ENCODE assay signal across 14 mouse cellular contexts in the genomic region with DNA sequence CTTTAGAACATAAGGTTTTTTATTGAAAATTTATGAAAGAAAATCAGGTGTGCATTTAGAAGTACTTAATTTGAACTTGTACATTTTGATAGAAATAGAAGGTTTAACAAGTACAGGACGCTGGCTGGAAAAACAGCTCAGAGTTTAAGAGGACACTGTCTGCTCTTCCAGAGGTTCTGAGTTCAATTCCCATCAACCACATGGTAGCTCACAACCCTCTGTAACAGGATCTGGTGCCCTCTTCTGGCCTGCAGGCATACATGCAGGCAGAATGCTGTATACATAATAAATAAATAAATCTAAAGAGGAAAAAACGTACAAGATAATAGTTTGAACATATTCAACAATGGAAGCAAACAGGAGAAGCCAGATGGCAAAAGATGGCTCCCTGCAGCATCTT.
DNase-seq lines count a peak whose midpoint lies in the region; ATAC-seq and TF ChIP-seq lines count a peak whose summit lies in the region.
"Had no signal": no experiment of that assay in that cellular context is flagged by ENCODE, and none has a peak within 500 bp of the region (broad histone marks: within the 10 kb centered on the region; RNA-seq: fewer than 3 reads in every experiment).

No protein-coding gene starts in this region.

- DNase-seq in lung, postnatal 0 days (ENCODE audit: low spot score): no peak
- DNase-seq in lung, postnatal 14 days: no peak
- DNase-seq in R1 (ENCODE audit: low read depth, low spot score): peak; percentile 11
- DNase-seq in thymus, postnatal 25 days: peak; percentile 32
- DNase-seq in ovary, postnatal 10 days (ENCODE audit: low spot score): no peak
- DNase-seq: cerebellum, adult 2 months; heart, postnatal 14 days; kidney, postnatal 25 days; layer of hippocampus, postnatal 36 days had no signal

- no peak overlapping the region for H3K4me2 ChIP-seq in intestine, postnatal 0 days (replicated peaks; ENCODE audit: low read depth)
- no peak overlapping the region for H3K4me2 ChIP-seq in intestine, embryonic 16.5 days (ENCODE audit: low read depth, low read length)
- H3K4me2 ChIP-seq in lung, postnatal 0 days (replicated peaks; ENCODE audit: low read depth, low read length): no peak overlapping the region
- no peak overlapping the region for H3K4me2 ChIP-seq in forebrain, embryonic 15.5 days (replicated peaks)

- H3K9me3 ChIP-seq in intestine, postnatal 0 days (ENCODE audit: control insufficient read depth): no peaks in the 10 kb centered on the region
- H3K9me3 ChIP-seq in intestine, embryonic 16.5 days (ENCODE audit: control insufficient read depth, low read length): no peaks in the 10 kb centered on the region
- H3K9me3 ChIP-seq in lung, postnatal 0 days (ENCODE audit: low read length): no peaks in the 10 kb centered on the region
- no peaks in the 10 kb centered on the region for H3K9me3 ChIP-seq in forebrain, embryonic 15.5 days

- no peak for TF ChIP-seq EP300 in lung, postnatal 0 days (IDR thresholded peaks at IDR 0.05)

- peak; percentile 42 for TF ChIP-seq CTCF in intestine, postnatal 0 days (IDR thresholded peaks at IDR 0.05; ENCODE audit: low read depth)
- peak; percentile 50 for TF ChIP-seq CTCF in lung, postnatal 0 days (IDR thresholded peaks at IDR 0.05)

- no peaks in the 10 kb centered on the region for H3K27me3 ChIP-seq in intestine, postnatal 0 days (replicated peaks; ENCODE audit: control insufficient read depth, insufficient read depth, low read length)
- no peaks in the 10 kb centered on the region for H3K27me3 ChIP-seq in intestine, embryonic 16.5 days (replicated peaks; ENCODE audit: control insufficient read depth, insufficient read depth, low read length)
- no peaks in the 10 kb centered on the region for H3K27me3 ChIP-seq in lung, postnatal 0 days (replicated peaks; ENCODE audit: insufficient read depth, low read length)
- no peaks in the 10 kb centered on the region for H3K27me3 ChIP-seq in forebrain, embryonic 15.5 days

- H3K4me1 ChIP-seq in intestine, postnatal 0 days (replicated peaks; ENCODE audit: control insufficient read depth, insufficient read depth, low read length): no peaks in the 10 kb centered on the region; the same call in 1 of the 2 replicates
- H3K4me1 ChIP-seq in intestine, embryonic 16.5 days (ENCODE audit: control insufficient read depth, insufficient read depth, low read length): peaks cover 9% of the 10 kb centered on the region
- H3K4me1 ChIP-seq in lung, postnatal 0 days (ENCODE audit: insufficient read depth, low read depth, low read length): peaks cover 11% of the 10 kb centered on the region
- H3K4me1 ChIP-seq in forebrain, embryonic 15.5 days: peaks cover 10% of the 10 kb centered on the region; the same call in 1 of the 2 replicates

- H3K9ac ChIP-seq in intestine, postnatal 0 days (ENCODE audit: low read depth, low read length): no peak overlapping the region
- H3K9ac ChIP-seq in intestine, embryonic 16.5 days (ENCODE audit: low read depth, low read length): no peak overlapping the region
- H3K9ac ChIP-seq in lung, postnatal 0 days (replicated peaks; ENCODE audit: low read depth): no peak overlapping the region
- no peak overlapping the region for H3K9ac ChIP-seq in forebrain, embryonic 15.5 days (replicated peaks)

- no peak overlapping the region for H3K27ac ChIP-seq in intestine, postnatal 0 days (ENCODE audit: low read depth, low read length)
- H3K27ac ChIP-seq in intestine, embryonic 16.5 days (ENCODE audit: low read length): no peak overlapping the region
- no peak overlapping the region for H3K27ac ChIP-seq in lung, postnatal 0 days (ENCODE audit: low read length)
- H3K27ac ChIP-seq in forebrain, embryonic 15.5 days (replicated peaks): no peak overlapping the region

- H3K36me3 ChIP-seq in intestine, postnatal 0 days (ENCODE audit: control insufficient read depth, insufficient read depth): no peaks in the 10 kb centered on the region
- no peaks in the 10 kb centered on the region for H3K36me3 ChIP-seq in intestine, embryonic 16.5 days (ENCODE audit: control insufficient read depth, insufficient read depth, low read length)
- H3K36me3 ChIP-seq in lung, postnatal 0 days (ENCODE audit: insufficient read depth, low read length): no peaks in the 10 kb centered on the region
- H3K36me3 ChIP-seq in forebrain, embryonic 15.5 days: no peaks in the 10 kb centered on the region

- no peak for ATAC-seq in intestine, postnatal 0 days
- ATAC-seq in intestine, embryonic 16.5 days: no peak
- ATAC-seq in lung, postnatal 0 days: no peak
- no peak for ATAC-seq in forebrain, embryonic 15.5 days (replicated peaks)

- 73% methylated on average over 2 of the region's 2 CpGs for WGBS in intestine, postnatal 0 days
- 74% methylated on average over 2 of the region's 2 CpGs for WGBS in intestine, embryonic 16.5 days
- 67% methylated on average over 2 of the region's 2 CpGs for WGBS in lung, postnatal 0 days
- 85% methylated on average over 2 of the region's 2 CpGs for WGBS in forebrain, embryonic 15.5 days

- H3K4me3 ChIP-seq in intestine, postnatal 0 days (ENCODE audit: low read depth, low read length): no peak overlapping the region
- no peak overlapping the region for H3K4me3 ChIP-seq in intestine, embryonic 16.5 days (ENCODE audit: low read length)
- no peak overlapping the region for H3K4me3 ChIP-seq in lung, postnatal 0 days (ENCODE audit: low read depth, low read length)
- H3K4me3 ChIP-seq in forebrain, embryonic 15.5 days: no peak overlapping the region
- H3K4me3 ChIP-seq: erythroblast, embryonic 14.5 days; myocyte had no signal

Comparison
In these comparisons a context has a peak if more than half of its experiments do, and no peak if none do; other contexts are left out.
1. DNase-seq: peak in R1 (single experiment) and thymus, postnatal 25 days (single experiment); none in lung, postnatal 0 days (single experiment), lung, postnatal 14 days (single experiment) and ovary, postnatal 10 days (single experiment).